Mouse (Mus musculus): ENCODE results near the gene Bend4.

DNA sequence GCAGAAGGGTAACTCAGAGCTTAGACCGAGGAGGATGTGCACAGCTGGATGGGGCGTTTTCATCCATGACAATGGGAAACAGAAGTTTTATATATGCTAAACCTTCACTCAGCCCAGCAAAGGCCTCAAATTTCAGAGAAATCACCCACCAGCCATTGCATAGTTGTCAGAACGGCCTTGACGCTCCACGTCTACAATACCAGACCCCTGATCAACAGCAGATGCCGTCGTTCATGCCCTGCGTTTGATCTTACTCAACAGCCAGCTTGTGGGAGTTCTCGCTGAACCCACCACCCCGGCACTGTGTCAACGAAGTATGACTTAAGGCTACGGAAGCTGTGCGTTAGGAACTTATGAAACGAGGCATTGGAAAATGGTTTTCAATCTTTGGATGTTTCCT lies 30.9 kb downstream of the Bend4 start:
- no peak for TF ChIP-seq CTCF (IDR thresholded peaks at IDR 0.05; ENCODE audit: borderline replicate concordance, insufficient read depth, low read length)
- no peak for TF ChIP-seq POLR2A (IDR thresholded peaks at IDR 0.05; ENCODE audit: low read depth, low read length)

Data from embryonic fibroblast, embryonic 13.5 days (primary cell).